Mouse (Mus musculus): Measurements from ENCODE around the gene Fbxw7.

DNA sequence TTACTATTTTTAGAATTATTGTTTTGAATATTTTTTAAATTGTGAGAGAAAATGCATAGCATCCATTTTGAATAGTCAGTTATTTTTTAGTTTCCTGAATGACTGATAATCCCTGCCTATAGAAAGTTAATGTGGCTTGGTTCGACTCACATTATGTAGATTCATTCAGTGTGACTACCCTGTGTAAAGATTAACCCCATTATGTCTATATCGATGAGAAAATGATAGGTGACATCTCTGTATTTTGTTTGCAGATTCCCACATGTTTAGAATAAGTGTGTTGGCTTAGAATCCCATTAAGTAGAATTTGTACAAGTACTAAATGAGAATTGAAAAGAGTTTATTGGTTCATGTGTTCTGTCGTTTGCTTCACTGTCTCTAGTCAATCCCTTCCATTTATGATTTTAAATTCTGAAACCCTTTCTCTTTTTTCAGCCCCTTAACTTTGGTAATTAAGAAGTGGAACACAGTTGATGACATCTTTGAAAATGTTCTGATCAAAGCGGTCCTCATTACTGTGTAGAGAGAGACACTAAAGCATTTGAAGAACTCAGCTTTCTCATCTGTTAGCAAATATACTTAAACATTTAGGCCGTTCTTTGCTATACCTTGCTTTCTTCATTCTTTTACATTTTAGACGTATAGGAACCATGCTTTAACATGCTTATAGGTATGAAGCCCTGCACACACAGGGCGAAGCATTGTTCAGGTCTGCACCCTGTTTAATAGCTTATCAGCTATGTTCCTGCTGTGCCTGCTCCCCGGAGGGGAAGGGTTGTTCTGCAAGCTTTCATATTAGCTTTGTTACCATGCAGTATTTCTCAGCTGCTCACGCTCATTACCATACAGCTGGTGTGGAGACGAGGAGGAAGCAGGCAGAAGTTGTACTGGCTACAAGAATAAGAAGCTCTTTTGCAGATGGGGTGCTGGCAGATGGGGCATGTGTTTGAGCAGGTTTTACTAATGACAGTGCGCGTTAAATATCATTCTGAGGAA lies 122.6 kb downstream of the Fbxw7 start:
- TF ChIP-seq CEBPB (IDR thresholded peaks at IDR 0.05; ENCODE audit: insufficient read depth, poor library complexity, severe bottlenecking) (no peak), POLR2A (IDR thresholded peaks at IDR 0.05; ENCODE audit: insufficient read length, low read depth) (no peak)
